Mouse (Mus musculus): Measurements from ENCODE around the gene Wnt9a. TPM values are rescaled to one million over a fixed set of nuclear protein-coding genes. Genes with fewer than 3 reads are reported as not detected.
A peak's percentile ranks its signal among the peaks of the same experiment; 100 is the strongest.
"Not testable (repeated sequence)": the region's sequence is repeated elsewhere in the genome, so short reads cannot be mapped to it uniquely, and the experiment has no call there.

Wnt9a gene
- polyA plus RNA-seq, 1 experiment from 2014 or later, result 1.5 TPM

DNA sequence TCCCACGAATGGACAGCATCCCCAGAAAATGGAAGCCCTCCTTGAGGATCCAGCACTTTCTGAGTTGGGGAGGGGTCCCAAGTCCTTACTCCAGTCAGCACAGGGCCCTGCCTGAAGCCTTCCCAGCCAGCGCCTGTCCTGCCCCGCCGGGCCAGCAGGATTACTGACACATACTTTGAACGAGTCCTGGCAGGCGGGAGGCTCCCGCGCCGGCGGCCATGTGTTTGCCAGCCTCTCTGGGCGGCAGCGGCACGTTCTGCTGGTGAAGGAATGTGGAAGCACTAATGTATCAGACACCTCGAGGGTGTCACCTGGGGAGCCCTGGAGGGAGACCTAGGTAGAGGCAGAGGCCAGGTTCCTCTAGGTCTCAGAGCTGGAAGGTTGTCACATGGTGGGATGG is 22.6 kb upstream of the Wnt9a start:
- Histone ChIP-seq H3K27me3 (ENCODE audit: insufficient read depth, low read length) (peaks cover 47% of the 10 kb centered on the region), H3K4me2 (no peak overlapping the region), H3K27ac (ENCODE audit: low read depth) (no peak overlapping the region), H3K36me3 (ENCODE audit: insufficient read depth) (no peaks in the 10 kb centered on the region), H3K4me3 (ENCODE audit: low read depth, low read length) (no peak overlapping the region), H3K9ac (no peak overlapping the region), H3K4me1 (ENCODE audit: insufficient read depth) (no peaks in the 10 kb centered on the region), H3K9me3 (ENCODE audit: low read depth, low read length) (no peaks in the 10 kb centered on the region)
- ATAC-seq (ENCODE audit: insufficient read depth) (no peak), DNase-seq (no peak)
- 16% methylated on average over 14 of the region's 14 CpGs for WGBS
- no peak for TF ChIP-seq CTCF (IDR thresholded peaks at IDR 0.05; ENCODE audit: low read depth)

DNA sequence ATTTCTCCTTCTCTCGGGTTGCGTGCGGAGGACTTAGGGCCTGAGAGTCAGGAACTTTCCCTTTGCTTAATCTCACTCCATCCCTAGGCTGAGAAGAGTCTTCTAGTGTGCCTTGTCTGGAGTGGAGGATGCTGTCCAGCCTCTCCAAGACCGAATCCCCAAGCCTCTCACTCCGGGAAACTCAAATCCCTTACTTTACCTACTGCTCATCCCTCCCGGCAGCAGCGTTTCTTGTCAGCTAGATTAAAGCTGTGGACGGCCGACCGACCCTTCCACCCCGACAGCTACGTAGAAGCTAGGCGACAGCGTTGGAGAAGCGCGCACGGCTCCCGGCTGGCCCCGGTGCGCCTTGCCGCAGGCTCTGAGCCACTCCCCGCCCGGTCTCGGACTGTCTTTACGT is 17.0 kb upstream of the Wnt9a start:
- H3K4me3 ChIP-seq (ENCODE audit: low read depth, low read length), result no peak overlapping the region
- 2% methylated on average over 25 of the region's 25 CpGs for WGBS
- no peak overlapping the region for H3K27ac ChIP-seq (ENCODE audit: low read depth)
- peaks cover 80% of the 10 kb centered on the region for H3K27me3 ChIP-seq (ENCODE audit: insufficient read depth, low read length)
- DNase-seq (peak; percentile 38), ATAC-seq (ENCODE audit: insufficient read depth) (no peak)
- H3K4me1 ChIP-seq (ENCODE audit: insufficient read depth), result no peaks in the 10 kb centered on the region
- no peak for TF ChIP-seq CTCF (IDR thresholded peaks at IDR 0.05; ENCODE audit: low read depth)
- H3K36me3 ChIP-seq (ENCODE audit: insufficient read depth), result no peaks in the 10 kb centered on the region
- H3K4me2 ChIP-seq, result no peak overlapping the region
- H3K9me3 ChIP-seq (ENCODE audit: low read depth, low read length), result no peaks in the 10 kb centered on the region
- no peak overlapping the region for H3K9ac ChIP-seq

DNA sequence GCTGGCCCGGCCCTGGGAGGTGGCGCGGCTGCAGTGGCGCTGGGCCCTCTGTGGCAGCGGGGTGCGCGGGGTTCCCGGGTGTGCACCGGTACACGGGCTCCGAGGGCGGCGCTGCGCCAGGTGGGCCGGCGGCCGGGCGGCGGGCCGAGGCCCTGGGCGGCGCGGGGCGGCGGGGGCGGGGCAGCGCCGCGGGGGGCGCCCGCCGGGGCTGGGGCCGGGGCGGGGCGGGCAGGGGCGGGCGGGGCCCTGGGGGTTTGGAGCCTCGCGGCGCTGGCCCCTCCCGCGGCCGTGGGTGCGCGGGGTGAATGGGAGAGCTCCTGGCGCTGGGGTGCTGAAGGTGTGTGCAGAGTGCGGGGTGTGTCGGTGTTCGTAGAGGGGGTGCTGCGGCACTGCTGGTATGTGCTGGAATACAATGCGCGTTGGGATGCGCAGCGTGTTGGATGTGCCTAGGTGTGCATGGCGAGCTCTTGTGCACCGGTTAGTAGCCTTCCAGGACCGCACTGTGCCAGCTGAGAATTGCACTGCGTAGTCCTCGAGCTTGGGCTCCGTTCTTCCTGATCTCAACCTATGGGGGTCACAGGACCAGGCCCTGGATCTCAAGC is 15.9 kb upstream of the Wnt9a start, which contains the start of gene Wnt3a:
Gene Wnt3a (minus strand): TSS at position 51 of the 602 bp plus-strand sequence.
- H3K9me3 ChIP-seq (ENCODE audit: low read depth, low read length), result no peaks in the 10 kb centered on the region
- peak within 1 kb of the TSS; percentile 64 for H3K4me2 ChIP-seq
- H3K9ac ChIP-seq, result no peak within 1 kb of the TSS
- no peak for TF ChIP-seq CTCF (IDR thresholded peaks at IDR 0.05; ENCODE audit: low read depth)
- H3K27ac ChIP-seq (ENCODE audit: low read depth), result no peak within 1 kb of the TSS
- peaks cover 76% of the 10 kb centered on the region for H3K27me3 ChIP-seq (ENCODE audit: insufficient read depth, low read length)
- H3K4me3 ChIP-seq (ENCODE audit: low read depth, low read length), result peak within 1 kb of the TSS; percentile 34
- H3K36me3 ChIP-seq (ENCODE audit: insufficient read depth), result no peaks in the 10 kb centered on the region
- DNase-seq, result no peak
- under 1% methylated on average over 49 of the region's 60 CpGs for WGBS
- ATAC-seq (ENCODE audit: insufficient read depth), result no peak
- H3K4me1 ChIP-seq (ENCODE audit: insufficient read depth), result no peaks in the 10 kb centered on the region

DNA sequence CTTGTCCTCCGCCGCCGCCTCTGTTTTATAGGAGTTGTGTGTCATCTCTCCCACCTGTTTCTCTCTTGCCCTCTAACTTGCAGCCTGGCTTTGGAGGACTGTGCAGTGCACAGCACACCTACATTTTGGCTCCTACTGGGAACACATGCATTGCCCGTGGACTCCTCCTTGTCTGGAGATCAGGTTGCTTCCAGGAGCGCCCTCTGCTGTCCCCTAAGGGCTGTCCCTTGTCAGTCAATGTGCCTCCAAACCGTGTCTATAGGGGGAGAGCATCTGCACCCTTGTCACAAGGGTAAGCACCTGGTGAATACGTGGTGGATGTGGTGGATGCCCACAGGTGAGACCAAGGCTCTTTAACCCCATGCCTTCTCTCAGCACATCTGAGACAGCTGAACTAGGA is 13.1 kb upstream of the Wnt9a start:
- DNase-seq (peak; percentile 71), ATAC-seq (ENCODE audit: insufficient read depth) (peak; percentile 38; the same call in 1 of the 2 replicates)
- Histone ChIP-seq H3K27me3 (ENCODE audit: insufficient read depth, low read length) (peaks cover 66% of the 10 kb centered on the region), H3K4me2 (no peak overlapping the region), H3K9ac (no peak overlapping the region), H3K36me3 (ENCODE audit: insufficient read depth) (no peaks in the 10 kb centered on the region), H3K9me3 (ENCODE audit: low read depth, low read length) (no peaks in the 10 kb centered on the region), H3K27ac (ENCODE audit: low read depth) (no peak overlapping the region), H3K4me1 (ENCODE audit: insufficient read depth) (no peaks in the 10 kb centered on the region), H3K4me3 (ENCODE audit: low read depth, low read length) (no peak overlapping the region)
- WGBS, result 25% methylated on average over 7 of the region's 7 CpGs
- TF ChIP-seq CTCF (IDR thresholded peaks at IDR 0.05; ENCODE audit: low read depth), result peak; percentile 81

DNA sequence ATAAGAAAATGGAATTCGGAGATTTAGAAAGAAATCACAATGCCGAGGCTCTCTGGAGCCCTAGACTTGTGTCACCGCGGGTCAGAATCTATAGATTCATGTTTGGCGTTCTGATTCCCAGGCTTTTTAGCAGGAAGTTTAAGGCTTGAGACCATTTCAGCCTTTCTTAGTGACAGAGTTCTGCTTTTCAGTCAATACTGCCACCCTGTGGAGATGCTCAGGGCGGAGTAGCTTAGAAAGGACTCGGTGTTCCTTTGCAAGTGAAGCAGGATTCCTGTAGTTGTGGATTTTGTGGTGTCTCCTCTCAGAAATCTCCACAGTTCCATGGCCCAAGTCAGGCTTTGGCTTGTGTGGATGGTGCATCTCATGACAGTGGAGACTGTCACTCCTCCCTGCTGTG is 8.8 kb upstream of the Wnt9a start:
- peaks cover 25% of the 10 kb centered on the region for H3K27me3 ChIP-seq (ENCODE audit: insufficient read depth, low read length)
- no peak overlapping the region for H3K27ac ChIP-seq (ENCODE audit: low read depth)
- TF ChIP-seq CTCF (IDR thresholded peaks at IDR 0.05; ENCODE audit: low read depth), result peak; percentile 83
- ATAC-seq (ENCODE audit: insufficient read depth) (no peak), DNase-seq (peak; percentile 88)
- no peaks in the 10 kb centered on the region for H3K36me3 ChIP-seq (ENCODE audit: insufficient read depth)
- no peak overlapping the region for H3K4me2 ChIP-seq
- no peaks in the 10 kb centered on the region for H3K9me3 ChIP-seq (ENCODE audit: low read depth, low read length)
- H3K9ac ChIP-seq, result no peak overlapping the region
- WGBS, result 14% methylated on average over 7 of the region's 7 CpGs
- H3K4me1 ChIP-seq (ENCODE audit: insufficient read depth), result no peaks in the 10 kb centered on the region
- no peak overlapping the region for H3K4me3 ChIP-seq (ENCODE audit: low read depth, low read length)

DNA sequence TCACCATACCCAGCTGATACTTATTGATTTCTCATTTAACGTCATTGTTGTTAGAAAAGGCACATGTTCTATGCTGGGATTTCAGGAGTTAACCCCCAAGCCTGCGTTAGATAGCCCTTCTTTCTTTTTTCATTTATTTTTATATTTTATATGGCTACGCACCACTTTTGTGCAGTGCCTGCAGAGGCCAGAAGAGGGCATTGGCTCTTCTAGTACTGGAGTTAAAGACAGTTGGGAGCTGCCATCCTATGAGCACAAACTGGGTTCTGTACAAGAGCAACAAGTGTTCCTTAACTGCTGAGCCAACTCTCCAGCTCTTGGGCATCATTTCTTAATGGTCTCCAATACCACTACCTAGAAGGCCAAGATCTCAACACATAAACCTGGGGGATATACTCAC is 6.5 kb upstream of the Wnt9a start:
- Histone ChIP-seq H3K9me3 (ENCODE audit: low read depth, low read length) (no peaks in the 10 kb centered on the region), H3K27ac (ENCODE audit: low read depth) (no peak overlapping the region), H3K4me2 (no peak overlapping the region), H3K27me3 (ENCODE audit: insufficient read depth, low read length) (peaks cover 30% of the 10 kb centered on the region), H3K9ac (no peak overlapping the region), H3K4me1 (ENCODE audit: insufficient read depth) (no peaks in the 10 kb centered on the region), H3K4me3 (ENCODE audit: low read depth, low read length) (no peak overlapping the region), H3K36me3 (ENCODE audit: insufficient read depth) (no peaks in the 10 kb centered on the region)
- WGBS, result 10% methylated on average over 3 of the region's 3 CpGs
- peak; percentile 60 for TF ChIP-seq CTCF (IDR thresholded peaks at IDR 0.05; ENCODE audit: low read depth)
- peak; percentile 80 for DNase-seq
- ATAC-seq (ENCODE audit: insufficient read depth), result no peak

DNA sequence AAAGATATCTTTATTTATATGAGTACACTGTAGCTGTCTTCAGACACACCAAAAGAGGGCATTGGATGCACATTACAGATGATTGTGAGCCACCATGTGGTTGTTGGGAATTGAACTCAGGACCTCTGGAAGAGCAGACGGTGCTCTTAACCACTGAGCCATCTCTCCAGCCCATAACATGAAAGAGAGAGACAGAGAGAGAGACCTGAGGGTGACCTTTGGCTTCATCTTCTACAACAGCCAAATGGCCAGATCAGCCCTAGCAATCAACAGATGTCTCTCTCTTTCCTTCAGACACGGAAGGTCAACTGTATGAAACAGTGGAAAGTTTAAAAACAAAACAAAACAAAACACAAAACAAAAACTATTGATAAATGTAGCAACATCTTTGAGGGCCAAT is 5.7 kb upstream of the Wnt9a start:
- H3K4me1 ChIP-seq (ENCODE audit: insufficient read depth); H3K9ac ChIP-seq; H3K9me3 ChIP-seq (ENCODE audit: low read depth, low read length); H3K27ac ChIP-seq (ENCODE audit: low read depth); H3K4me2 ChIP-seq; H3K36me3 ChIP-seq (ENCODE audit: insufficient read depth); H3K4me3 ChIP-seq (ENCODE audit: low read depth, low read length); DNase-seq; ATAC-seq (ENCODE audit: insufficient read depth): not testable (repeated sequence)
- 48% methylated on average over 2 of the region's 2 CpGs for WGBS
- peaks cover 38% of the 10 kb centered on the region for H3K27me3 ChIP-seq (ENCODE audit: insufficient read depth, low read length)
